Mouse (Mus musculus): ENCODE measurements at regions not wholly inside any gene's neighbourhood (a gene's known extent, or its start where the extent isn't known, plus 50 kb on each side); places are given as distances from the start of the nearest gene placed in this dataset.

GRCm38 (mm10) chr1:76972454-76972853 lies 542.4 kb downstream of the Epha4 start:
- H3K9ac ChIP-seq (ENCODE audit: insufficient read depth, low read depth) = no peak overlapping the region
- no peak overlapping the region for H3K4me3 ChIP-seq (replicated peaks in 1 of 3; ENCODE audit: low read depth in 2 of 3, low read length in 2 of 3, poor library complexity in 1 of 3)
- H3K4me1 ChIP-seq (ENCODE audit: control insufficient read depth in 1 of 2, insufficient read depth in 2 of 2) = peaks cover 3 to 6% of the 10 kb centered on the region in 2 experiments; a peak in 2 of 4 replicates
- no peaks in the 10 kb centered on the region for H3K27me3 ChIP-seq (replicated peaks)
- no peaks in the 10 kb centered on the region for H3K36me3 ChIP-seq (replicated peaks in 1 of 2; ENCODE audit: control insufficient read depth in 1 of 2, insufficient read depth in 1 of 2, low read length in 1 of 2)
- H3K9me3 ChIP-seq (replicated peaks; ENCODE audit: low read length) = no peaks in the 10 kb centered on the region
- DNase-seq (ENCODE audit: extremely low read depth) = no peak
- TF ChIP-seq POLR2A (IDR thresholded peaks at IDR 0.05; ENCODE audit: low read depth, low read length) (no peak), ZKSCAN1 (IDR thresholded peaks at IDR 0.05; ENCODE audit: borderline replicate concordance, low read depth, low read length) (no peak), ZC3H11A (IDR thresholded peaks at IDR 0.05; ENCODE audit: low read depth, low read length) (no peak), SIN3A (IDR thresholded peaks at IDR 0.05; ENCODE audit: low read length) (no peak), RCOR1 (conservative IDR thresholded peaks at IDR 0.05; ENCODE audit: low read depth, low read length) (no peak), USF1 (IDR thresholded peaks at IDR 0.05; ENCODE audit: low read depth, low read length) (no peak), MAX (IDR thresholded peaks at IDR 0.05; ENCODE audit: low read length) (no peak), CHD1 (IDR thresholded peaks at IDR 0.05; ENCODE audit: low read depth, low read length) (no peak), NRF1 (IDR thresholded peaks at IDR 0.05; ENCODE audit: low read depth, low read length) (no peak), JUND (conservative IDR thresholded peaks at IDR 0.05; ENCODE audit: low read depth, low read length) (no peak), E2F4 (IDR thresholded peaks at IDR 0.05; ENCODE audit: insufficient replicate concordance, low read depth, low read length) (no peak), EP300 (IDR thresholded peaks at IDR 0.05; ENCODE audit: low read length) (no peak)
- H3K4me2 ChIP-seq (ENCODE audit: insufficient read depth, low read depth, poor library complexity, severe bottlenecking) = no peak overlapping the region
- H3K27ac ChIP-seq (ENCODE audit: insufficient read depth, low read depth) = no peak overlapping the region
- dilution Hi-C loops (cut with MboI; ENCODE audit: extremely low pct_ligation_motif_present, extremely low pct_unique_long_range_greater_than_20kb, low sequenced_read_pairs) (no loop called here), in situ Hi-C loops (cut with MboI; ENCODE audit: low pct_ligation_motif_present, low pct_unique_long_range_greater_than_20kb, low sequenced_read_pairs) (no loop called here)
- no peaks in the 10 kb centered on the region for H3K79me2 ChIP-seq (replicated peaks; ENCODE audit: control insufficient read depth, extremely low read depth, insufficient read depth, poor library complexity, severe bottlenecking)

- no peak for DNase-seq (ENCODE audit: extremely low read depth)
- Histone ChIP-seq H3K9ac (ENCODE audit: insufficient read depth, low read depth) (no peak overlapping the region), H3K79me2 (replicated peaks; ENCODE audit: control insufficient read depth, extremely low read depth, insufficient read depth, poor library complexity, severe bottlenecking) (no peaks in the 10 kb centered on the region), H3K27ac (ENCODE audit: insufficient read depth, low read depth) (no peak overlapping the region), H3K4me3 (replicated peaks in 1 of 3; ENCODE audit: low read depth in 2 of 3, low read length in 2 of 3, poor library complexity in 1 of 3) (no peak overlapping the region), H3K27me3 (replicated peaks) (no peaks in the 10 kb centered on the region), H3K4me1 (ENCODE audit: control insufficient read depth in 1 of 2, insufficient read depth in 2 of 2) (peaks cover 3 to 8% of the 10 kb centered on the region in 2 experiments; a peak in 2 of 4 replicates), H3K4me2 (ENCODE audit: insufficient read depth, low read depth, poor library complexity, severe bottlenecking) (no peak overlapping the region), H3K36me3 (replicated peaks in 1 of 2; ENCODE audit: control insufficient read depth in 1 of 2, insufficient read depth in 1 of 2, low read length in 1 of 2) (no peaks in the 10 kb centered on the region), H3K9me3 (replicated peaks; ENCODE audit: low read length) (no peaks in the 10 kb centered on the region)
- TF ChIP-seq ELF1 (IDR thresholded peaks at IDR 0.05; ENCODE audit: low read depth, low read length) (no peak), UBTF (IDR thresholded peaks at IDR 0.05; ENCODE audit: low read depth, low read length) (no peak), ZNF384 (IDR thresholded peaks at IDR 0.05; ENCODE audit: low read depth, low read length) (no peak), CHD1 (IDR thresholded peaks at IDR 0.05; ENCODE audit: low read depth, low read length) (no peak), E2F4 (IDR thresholded peaks at IDR 0.05; ENCODE audit: insufficient replicate concordance, low read depth, low read length) (no peak), ETS1 (conservative IDR thresholded peaks at IDR 0.05; ENCODE audit: low read depth, low read length) (no peak), GABPA (IDR thresholded peaks at IDR 0.05; ENCODE audit: insufficient replicate concordance, low read depth, low read length) (no peak), USF2 (conservative IDR thresholded peaks at IDR 0.05; ENCODE audit: low read depth, low read length) (no peak), ZC3H11A (IDR thresholded peaks at IDR 0.05; ENCODE audit: low read depth, low read length) (no peak), JUND (conservative IDR thresholded peaks at IDR 0.05; ENCODE audit: low read depth, low read length) (no peak), NRF1 (IDR thresholded peaks at IDR 0.05; ENCODE audit: low read depth, low read length) (no peak), KAT2A (IDR thresholded peaks at IDR 0.05; ENCODE audit: insufficient replicate concordance, low read length) (no peak), SIN3A (IDR thresholded peaks at IDR 0.05; ENCODE audit: low read length) (no peak), EP300 (IDR thresholded peaks at IDR 0.05; ENCODE audit: low read length) (no peak), BHLHE40 (IDR thresholded peaks at IDR 0.05; ENCODE audit: low read depth, low read length) (no peak), ZMIZ1 (IDR thresholded peaks at IDR 0.05; ENCODE audit: low read depth, low read length) (no peak), CTCF (conservative IDR thresholded peaks at IDR 0.05 in 1 of 2, IDR thresholded peaks at IDR 0.05 in 1 of 2; ENCODE audit: low read depth in 2 of 2, low read length in 2 of 2) (no peak), MYC (IDR thresholded peaks at IDR 0.05; ENCODE audit: low read depth, low read length) (no peak), SMC3 (IDR thresholded peaks at IDR 0.05; ENCODE audit: low read depth, low read length) (no peak), POLR2A (IDR thresholded peaks at IDR 0.05; ENCODE audit: low read depth, low read length) (no peak)
- dilution Hi-C loops (cut with MboI; ENCODE audit: extremely low pct_ligation_motif_present, extremely low pct_unique_long_range_greater_than_20kb, low sequenced_read_pairs) = no loop called here
- in situ Hi-C loops (cut with MboI; ENCODE audit: low pct_ligation_motif_present, low pct_unique_long_range_greater_than_20kb, low sequenced_read_pairs) = no loop called here
Observed at GRCm38 (mm10) chr1:76975077-76975945, 539.6 kb downstream of the Epha4 start.

All from CH12.LX (cell line).